Mouse (Mus musculus): ENCODE results near the gene Vmn1r151.
"Not testable (repeated sequence)": the region's sequence is repeated elsewhere in the genome, so short reads cannot be mapped to it uniquely, and the experiment has no call there.

Vmn1r151 gene

GRCm38 (mm10) chr7:22499578-22499977 lies at the start of gene Vmn1r151:
Vmn1r151 (minus strand) TSS chr7:22499678.
- DNase-seq (ENCODE audit: low read depth, low spot score), result not testable (repeated sequence)

- DNase-seq (ENCODE audit: low read depth, low spot score), result not testable (repeated sequence)
These were observed 35.3 kb upstream of the Vmn1r151 start, which contains the start of gene Gm8677 for GRCm38 (mm10) chr7:22534787-22535186. Gm8677 (minus strand) TSS chr7:22534887.

GRCm38 (mm10) chr7:22522667-22523066 lies 23.2 kb upstream of the Vmn1r151 start, which contains the start of gene Vmn1r152:
Vmn1r152 (plus strand) TSS chr7:22522967.
- DNase-seq (ENCODE audit: low read depth, low spot score), result not testable (repeated sequence)

- not testable (repeated sequence) for DNase-seq (ENCODE audit: low read depth, low spot score)
These were observed 35.5 kb downstream of the Vmn1r151 start, which contains the start of gene Gm10665 for GRCm38 (mm10) chr7:22463975-22464374. Gm10665 (minus strand) TSS chr7:22464075.

All from brain, embryonic 18.5 days (tissue).